In the genomic region with DNA sequence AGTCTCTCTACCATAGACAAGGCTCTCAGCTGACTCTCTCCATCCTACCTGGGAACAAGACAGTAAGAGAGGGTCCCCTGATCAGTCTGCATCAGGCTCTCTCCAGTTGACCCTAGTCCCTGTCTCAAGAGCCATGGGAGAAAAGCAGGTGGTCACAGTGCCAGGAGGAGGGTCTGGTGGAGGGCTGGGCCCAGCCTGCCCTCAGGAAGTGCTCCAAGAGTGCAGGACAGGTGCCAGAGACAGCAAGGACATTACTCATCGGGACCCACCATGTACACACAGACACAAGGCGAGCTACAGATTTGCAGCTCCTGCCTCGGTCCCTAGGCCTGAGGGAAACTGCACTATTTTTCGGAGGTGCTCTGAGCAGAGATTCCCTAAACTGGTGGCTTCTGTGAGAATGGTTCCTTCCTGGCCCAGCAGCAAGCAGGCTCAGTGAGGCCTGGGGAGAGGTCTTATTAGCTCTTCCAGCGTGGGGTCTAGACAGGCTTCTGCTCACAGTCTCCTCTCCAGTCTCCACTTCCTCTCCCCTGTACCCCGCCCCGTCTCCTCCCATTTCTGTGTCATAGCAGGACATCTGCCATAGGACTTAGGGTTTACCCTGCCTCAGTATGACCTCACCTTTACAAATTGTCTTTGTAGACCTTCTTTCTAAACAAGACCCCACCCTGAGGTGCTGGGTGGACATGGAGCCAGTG, we compare ENCODE assay signal across 9 mouse cellular contexts. TPM values are rescaled to one million over a fixed set of nuclear protein-coding genes. Genes with fewer than 3 reads are reported as not detected.
DNase-seq lines count a peak whose midpoint lies in the region; ATAC-seq and TF ChIP-seq lines count a peak whose summit lies in the region.
"Had no signal": no experiment of that assay in that cellular context is flagged by ENCODE, and none has a peak within 500 bp of the region (broad histone marks: within the 10 kb centered on the region; RNA-seq: fewer than 3 reads in every experiment).

No protein-coding gene starts in this region.

- peaks cover 7% of the 10 kb centered on the region for H3K27me3 ChIP-seq in kidney, embryonic 16.5 days (ENCODE audit: insufficient read depth, low read length)
- peaks cover 13% of the 10 kb centered on the region for H3K27me3 ChIP-seq in embryonic facial prominence, embryonic 13.5 days
- H3K27me3 ChIP-seq in intestine, postnatal 0 days (replicated peaks; ENCODE audit: control insufficient read depth, insufficient read depth, low read length): peaks cover 13% of the 10 kb centered on the region
- no peaks in the 10 kb centered on the region for H3K27me3 ChIP-seq in midbrain, embryonic 15.5 days (replicated peaks)

- no peak overlapping the region for H3K4me2 ChIP-seq in kidney, embryonic 16.5 days (replicated peaks; ENCODE audit: low read depth, low read length)
- H3K4me2 ChIP-seq in embryonic facial prominence, embryonic 13.5 days: no peak overlapping the region
- H3K4me2 ChIP-seq in intestine, postnatal 0 days (replicated peaks; ENCODE audit: low read depth): no peak overlapping the region
- H3K4me2 ChIP-seq in midbrain, embryonic 15.5 days: no peak overlapping the region

- DNase-seq in kidney, postnatal 10 days: no peak
- no peak for DNase-seq in ovary, adult 18-20 months (ENCODE audit: low spot score)
- DNase-seq in frontal cortex, adult 2 months (ENCODE audit: extremely low spot score in 1 of 2, low spot score in 1 of 2): no peak
- DNase-seq in adrenal gland, adult 18-20 months (ENCODE audit: low spot score in 2 of 2): no peak
- DNase-seq: thymus, postnatal 14 days had no signal

- 66% methylated on average over 7 of the region's 7 CpGs for WGBS in kidney, embryonic 16.5 days
- 71% methylated on average over 7 of the region's 7 CpGs for WGBS in embryonic facial prominence, embryonic 13.5 days
- WGBS in intestine, postnatal 0 days: 71% methylated on average over 7 of the region's 7 CpGs
- WGBS in midbrain, embryonic 15.5 days: 76% methylated on average over 7 of the region's 7 CpGs

- H3K4me1 ChIP-seq in kidney, embryonic 16.5 days (ENCODE audit: insufficient read depth, low read length): peaks cover 34% of the 10 kb centered on the region
- peaks cover 19% of the 10 kb centered on the region for H3K4me1 ChIP-seq in embryonic facial prominence, embryonic 13.5 days
- no peaks in the 10 kb centered on the region for H3K4me1 ChIP-seq in intestine, postnatal 0 days (replicated peaks; ENCODE audit: control insufficient read depth, insufficient read depth, low read length)
- peaks cover 57% of the 10 kb centered on the region for H3K4me1 ChIP-seq in midbrain, embryonic 15.5 days

- ATAC-seq in kidney, embryonic 16.5 days (ENCODE audit: low FRiP score, low TSS enrichment): peak; percentile 12; the same call in 1 of the 2 replicates
- no peak for ATAC-seq in embryonic facial prominence, embryonic 13.5 days (ENCODE audit: insufficient number of reproducible peaks, insufficient read depth, low FRiP score, low TSS enrichment, low read depth)
- ATAC-seq in intestine, postnatal 0 days: no peak
- ATAC-seq in midbrain, embryonic 15.5 days (replicated peaks): no peak

- H3K27ac ChIP-seq in kidney, embryonic 16.5 days (ENCODE audit: low read length): peak overlapping the region; percentile 64
- H3K27ac ChIP-seq in embryonic facial prominence, embryonic 13.5 days: no peak overlapping the region
- H3K27ac ChIP-seq in intestine, postnatal 0 days (ENCODE audit: low read depth, low read length): peak overlapping the region; percentile 54; the same call in 1 of the 2 replicates
- no peak overlapping the region for H3K27ac ChIP-seq in midbrain, embryonic 15.5 days

- no peak for TF ChIP-seq CTCF in intestine, postnatal 0 days (IDR thresholded peaks at IDR 0.05; ENCODE audit: low read depth)

- H3K4me3 ChIP-seq in kidney, embryonic 16.5 days (ENCODE audit: low read length): no peak overlapping the region
- H3K4me3 ChIP-seq in embryonic facial prominence, embryonic 13.5 days: no peak overlapping the region
- H3K4me3 ChIP-seq in intestine, postnatal 0 days (ENCODE audit: low read depth, low read length): no peak overlapping the region
- no peak overlapping the region for H3K4me3 ChIP-seq in midbrain, embryonic 15.5 days

- H3K9me3 ChIP-seq in kidney, embryonic 16.5 days (ENCODE audit: low read length): no peaks in the 10 kb centered on the region
- H3K9me3 ChIP-seq in embryonic facial prominence, embryonic 13.5 days: no peaks in the 10 kb centered on the region
- H3K9me3 ChIP-seq in intestine, postnatal 0 days (ENCODE audit: control insufficient read depth): no peaks in the 10 kb centered on the region
- H3K9me3 ChIP-seq in midbrain, embryonic 15.5 days: no peaks in the 10 kb centered on the region

- H3K9ac ChIP-seq in kidney, embryonic 16.5 days (replicated peaks; ENCODE audit: low read length): 0 out of 2 replicates have a peak overlapping the region, but pooled peaks have one; percentile 6
- 0 out of 2 replicates have a peak overlapping the region, but pooled peaks have one; percentile 44 for H3K9ac ChIP-seq in embryonic facial prominence, embryonic 13.5 days
- H3K9ac ChIP-seq in intestine, postnatal 0 days (ENCODE audit: low read depth, low read length): no peak overlapping the region
- 0 out of 2 replicates have a peak overlapping the region, but pooled peaks have one; percentile 6 for H3K9ac ChIP-seq in midbrain, embryonic 15.5 days

- no peaks in the 10 kb centered on the region for H3K36me3 ChIP-seq in kidney, embryonic 16.5 days (ENCODE audit: insufficient read depth, low read length)
- H3K36me3 ChIP-seq in embryonic facial prominence, embryonic 13.5 days: no peaks in the 10 kb centered on the region
- no peaks in the 10 kb centered on the region for H3K36me3 ChIP-seq in intestine, postnatal 0 days (ENCODE audit: control insufficient read depth, insufficient read depth)
- no peaks in the 10 kb centered on the region for H3K36me3 ChIP-seq in midbrain, embryonic 15.5 days (replicated peaks)

RNA-seq across cellular contexts. Expression of gene Aatk, which starts 4.7 kb away (rescaled TPM):
- polyA plus RNA-seq in kidney, embryonic 16.5 days (2015; fragmentation: Nextera tagmentation; extraction: Ambion mirVana): 1.7 and 2.0 TPM in 2 replicates
- 3.6 and 3.7 TPM in 2 replicates for polyA plus RNA-seq in embryonic facial prominence, embryonic 13.5 days (2015; fragmentation: Nextera tagmentation; extraction: Ambion mirVana)
- 1.6 and 1.7 TPM in 2 replicates for polyA plus RNA-seq in intestine, postnatal 0 days (2015; fragmentation: Nextera tagmentation; extraction: Ambion mirVana)
- polyA plus RNA-seq in midbrain, embryonic 15.5 days (2015; fragmentation: Nextera tagmentation; extraction: Ambion mirVana): 45.3 and 45.5 TPM in 2 replicates
- 182 and 188 TPM in 2 replicates for polyA plus RNA-seq in frontal cortex, adult 2 months (2012; rRNA removed)
- total RNA-seq in adrenal gland, adult 18-20 months (2021): 10 to 100 TPM; 10.3 to 22.0 TPM

RNA-seq across cellular contexts. Expression of gene Cep131, which starts 44.3 kb away (rescaled TPM):
- 26.6 and 27.9 TPM in 2 replicates for polyA plus RNA-seq in kidney, embryonic 16.5 days (2015; fragmentation: Nextera tagmentation; extraction: Ambion mirVana)
- polyA plus RNA-seq in embryonic facial prominence, embryonic 13.5 days (2015; fragmentation: Nextera tagmentation; extraction: Ambion mirVana): 30.3 and 31.3 TPM in 2 replicates
- polyA plus RNA-seq in intestine, postnatal 0 days (2015; fragmentation: Nextera tagmentation; extraction: Ambion mirVana): 4.8 and 5.6 TPM in 2 replicates
- polyA plus RNA-seq in midbrain, embryonic 15.5 days (2015; fragmentation: Nextera tagmentation; extraction: Ambion mirVana): 35.0 and 35.6 TPM in 2 replicates
- 38.8 and 43.4 TPM in 2 replicates for polyA plus RNA-seq in frontal cortex, adult 2 months (2012; rRNA removed)
- total RNA-seq in adrenal gland, adult 18-20 months (2021): 10 to 100 TPM; 11.7 to 90.0 TPM

RNA-seq across cellular contexts. Expression of gene Tepsin, which starts 56.2 kb away (rescaled TPM):
- 22.0 and 24.9 TPM in 2 replicates for polyA plus RNA-seq in kidney, embryonic 16.5 days (2015; fragmentation: Nextera tagmentation; extraction: Ambion mirVana)
- polyA plus RNA-seq in embryonic facial prominence, embryonic 13.5 days (2015; fragmentation: Nextera tagmentation; extraction: Ambion mirVana): 19.5 and 20.5 TPM in 2 replicates
- polyA plus RNA-seq in intestine, postnatal 0 days (2015; fragmentation: Nextera tagmentation; extraction: Ambion mirVana): 13.5 and 15.1 TPM in 2 replicates
- polyA plus RNA-seq in midbrain, embryonic 15.5 days (2015; fragmentation: Nextera tagmentation; extraction: Ambion mirVana): 23.6 and 24.2 TPM in 2 replicates
- polyA plus RNA-seq in frontal cortex, adult 2 months (2012; rRNA removed): 31.1 and 35.6 TPM in 2 replicates
- 10 to 100 TPM; 12.3 to 15.4 TPM for total RNA-seq in adrenal gland, adult 18-20 months (2021)

RNA-seq across cellular contexts. Expression of gene Ndufaf8, which starts 56.4 kb away (rescaled TPM):
- 89.2 and 98.9 TPM in 2 replicates for polyA plus RNA-seq in kidney, embryonic 16.5 days (2015; fragmentation: Nextera tagmentation; extraction: Ambion mirVana)
- polyA plus RNA-seq in embryonic facial prominence, embryonic 13.5 days (2015; fragmentation: Nextera tagmentation; extraction: Ambion mirVana): 76.5 and 79.2 TPM in 2 replicates
- polyA plus RNA-seq in intestine, postnatal 0 days (2015; fragmentation: Nextera tagmentation; extraction: Ambion mirVana): 153 TPM in 2 replicates
- polyA plus RNA-seq in midbrain, embryonic 15.5 days (2015; fragmentation: Nextera tagmentation; extraction: Ambion mirVana): 51.4 and 53.5 TPM in 2 replicates
- polyA plus RNA-seq in frontal cortex, adult 2 months (2012; rRNA removed): 42.3 and 46.2 TPM in 2 replicates
- total RNA-seq in adrenal gland, adult 18-20 months (2021): 10 to 100 TPM; 54.9 to 62.9 TPM

Comparison
In these comparisons a context has a peak if more than half of its experiments do, and no peak if none do; other contexts are left out.
1. H3K27ac ChIP-seq: peak in kidney, embryonic 16.5 days (single experiment) and intestine, postnatal 0 days (single experiment); none in embryonic facial prominence, embryonic 13.5 days (single experiment) and midbrain, embryonic 15.5 days (single experiment).